Mouse (Mus musculus) CH12.LX (cell line): ENCODE measurements around the gene Trabd2b. TPM values are rescaled to one million over a fixed set of nuclear protein-coding genes. Genes with fewer than 3 reads are reported as not detected.

ENCODE experiments used
- DNase-seq: peaks from one replicate; pipeline ENCODE4 v3.0.0-alpha.2; 2013; ENCODE audit errors: extremely low read depth
- H3K27ac ChIP-seq: 2 replicates; pipeline ENCODE4 v1.5.1; 2012; ENCODE audit warnings: low read depth, mild to moderate bottlenecking, control low read depth, moderate library complexity; ENCODE audit not compliant: insufficient read depth
- H3K27me3 ChIP-seq: replicated peaks from 2 replicates; pipeline ENCODE3; 2012; ENCODE audit warnings: inconsistent platforms
- H3K36me3 ChIP-seq, 2 experiments: replicated peaks in 1 of 2; 2 replicates each; pipeline versions ENCODE3 to v1.6.1; 2012; ENCODE audit warnings: inconsistent platforms in 1 of 2, low read length in 1 of 2, mild to moderate bottlenecking in 1 of 2, mixed read lengths in 1 of 2, moderate library complexity in 1 of 2; ENCODE audit not compliant: control insufficient read depth in 1 of 2, insufficient read depth in 1 of 2
- H3K4me1 ChIP-seq, 2 experiments: 2 replicates each; pipeline ENCODE4 v1.6.1; 2012; ENCODE audit warnings: inconsistent platforms in 1 of 2, moderate library complexity in 1 of 2; ENCODE audit not compliant: insufficient read depth in 2 of 2, control insufficient read depth in 1 of 2
- H3K4me2 ChIP-seq: 2 replicates; pipeline ENCODE4 v1.6.1; 2012; ENCODE audit warnings: low read depth, mild to moderate bottlenecking, control low read depth; ENCODE audit not compliant: poor library complexity, insufficient read depth, severe bottlenecking
- H3K4me3 ChIP-seq, 3 experiments: fragments of 150-350 bp in 1 of 3; sonication (generic) in 1 of 3; replicated peaks in 1 of 3; 2 replicates each; pipeline versions ENCODE3 to v1.5.1; 2011 to 2012; ENCODE audit warnings: low read depth in 2 of 3, low read length in 2 of 3, mild to moderate bottlenecking in 2 of 3, moderate library complexity in 2 of 3, control low read depth in 1 of 3, improper control_type of control experiment in 1 of 3, inconsistent platforms in 1 of 3, mixed read lengths in 1 of 3; ENCODE audit not compliant: poor library complexity in 1 of 3
- H3K79me2 ChIP-seq: replicated peaks from 2 replicates; pipeline ENCODE4 v1.6.1; 2012; ENCODE audit warnings: mild to moderate bottlenecking, moderate library complexity; ENCODE audit not compliant: control insufficient read depth, poor library complexity, insufficient read depth, severe bottlenecking; ENCODE audit errors: extremely low read depth
- H3K9ac ChIP-seq: 2 replicates; pipeline ENCODE4 v1.6.1; 2012; ENCODE audit warnings: low read depth, mild to moderate bottlenecking, control low read depth, moderate library complexity; ENCODE audit not compliant: insufficient read depth
- H3K9me3 ChIP-seq: replicated peaks from 2 replicates; pipeline ENCODE3; 2012; ENCODE audit warnings: low read length, inconsistent platforms, mixed read lengths
- CTCF ChIP-seq, 2 experiments: IDR thresholded peaks in 1 of 2; conservative IDR thresholded peaks in 1 of 2; 2 replicates each; pipeline ENCODE4 v1.5.1; 2011 to 2012; ENCODE audit warnings: low read depth in 2 of 2, low read length in 2 of 2, improper control_type of control experiment in 1 of 2, inconsistent platforms in 1 of 2, mild to moderate bottlenecking in 1 of 2, moderate library complexity in 1 of 2
- ELF1 ChIP-seq: IDR thresholded peaks from 2 replicates; pipeline ENCODE4 v1.6.1; 2014; ENCODE audit warnings: low read depth, mild to moderate bottlenecking, inconsistent platforms, low read length, improper control_type of control experiment
- EP300 ChIP-seq: IDR thresholded peaks from 2 replicates; pipeline ENCODE4 v1.6.1; 2011; ENCODE audit warnings: low read length, improper control_type of control experiment
- GABPA ChIP-seq: IDR thresholded peaks from 2 replicates; pipeline ENCODE4 v1.6.1; 2012; ENCODE audit warnings: low read depth, low read length, improper control_type of control experiment, inconsistent platforms; ENCODE audit not compliant: insufficient replicate concordance
- IRF4 ChIP-seq: IDR thresholded peaks from 2 replicates; pipeline ENCODE4 v1.6.1; 2014; ENCODE audit warnings: low read depth, mild to moderate bottlenecking, inconsistent platforms, low read length, improper control_type of control experiment
- KAT2A ChIP-seq: IDR thresholded peaks from 2 replicates; pipeline ENCODE4 v1.6.1; 2012; ENCODE audit warnings: low read length, improper control_type of control experiment, inconsistent platforms; ENCODE audit not compliant: insufficient replicate concordance
- MAFK ChIP-seq: IDR thresholded peaks from 2 replicates; pipeline ENCODE4 v1.6.1; 2011; ENCODE audit warnings: low read length, improper control_type of control experiment; ENCODE audit not compliant: insufficient replicate concordance
- MAX ChIP-seq: IDR thresholded peaks from 2 replicates; pipeline ENCODE4 v1.6.1; 2011; ENCODE audit warnings: low read length, improper control_type of control experiment
- MAZ ChIP-seq: IDR thresholded peaks from 2 replicates; pipeline ENCODE4 v1.6.1; 2012; ENCODE audit warnings: low read depth, mild to moderate bottlenecking, inconsistent platforms, low read length, improper control_type of control experiment, moderate library complexity
- MYC ChIP-seq: IDR thresholded peaks from 2 replicates; pipeline ENCODE4 v1.6.1; 2011; ENCODE audit warnings: low read depth, mild to moderate bottlenecking, improper control_type of control experiment, low read length
- NRF1 ChIP-seq: IDR thresholded peaks from 2 replicates; pipeline ENCODE4 v1.6.1; 2014; ENCODE audit warnings: low read depth, mild to moderate bottlenecking, inconsistent platforms, low read length, improper control_type of control experiment, moderate library complexity
- PAX5 ChIP-seq: IDR thresholded peaks from 2 replicates; pipeline ENCODE4 v1.6.1; 2012; ENCODE audit warnings: low read length, inconsistent platforms, mixed read lengths
- POLR2A ChIP-seq: IDR thresholded peaks from 2 replicates; pipeline ENCODE4 v1.6.1; 2011; ENCODE audit warnings: low read depth, mild to moderate bottlenecking, improper control_type of control experiment, low read length
- RAD21 ChIP-seq: IDR thresholded peaks from 2 replicates; pipeline ENCODE4 v1.6.1; 2011; ENCODE audit warnings: low read depth, mild to moderate bottlenecking, low read length, improper control_type of control experiment, moderate library complexity
- SMC3 ChIP-seq: IDR thresholded peaks from 2 replicates; pipeline ENCODE4 v1.6.1; 2011; ENCODE audit warnings: low read depth, low read length, improper control_type of control experiment
- TCF12 ChIP-seq: IDR thresholded peaks from 2 replicates; pipeline ENCODE4 v1.6.1; 2014; ENCODE audit warnings: low read depth, mild to moderate bottlenecking, inconsistent platforms, low read length, improper control_type of control experiment
- UBTF ChIP-seq: IDR thresholded peaks from 2 replicates; pipeline ENCODE4 v1.6.1; 2012; ENCODE audit warnings: low read depth, mild to moderate bottlenecking, inconsistent platforms, low read length, improper control_type of control experiment, moderate library complexity
- USF2 ChIP-seq: conservative IDR thresholded peaks from 2 replicates; pipeline ENCODE4 v1.6.1; 2011; ENCODE audit warnings: low read depth, low read length, improper control_type of control experiment
- ZMIZ1 ChIP-seq: IDR thresholded peaks from 2 replicates; pipeline ENCODE4 v1.6.1; 2012; ENCODE audit warnings: low read depth, mild to moderate bottlenecking, inconsistent platforms, low read length, improper control_type of control experiment
- dilution Hi-C: fragments of 300-500 bp; cut with MboI; formaldehyde crosslinking; loops from 2 replicates; pipeline ENCODE4 v1.14.3; 2020; ENCODE audit warnings: low sequenced_read_pairs; ENCODE audit not compliant: extremely low pct_unique_long_range_greater_than_20kb, extremely low pct_ligation_motif_present
- in situ Hi-C: fragments of 300-500 bp; cut with MboI; formaldehyde crosslinking; loops from 3 replicates; pipeline ENCODE4 v1.14.3; 2019; ENCODE audit warnings: low sequenced_read_pairs, low pct_ligation_motif_present, low pct_unique_long_range_greater_than_20kb, mixed read lengths
- polyA plus RNA-seq: library from polyadenylated mRNA; unstranded; fragments of >175 nt; gene quantifications from 2 replicates; pipeline ENCODE4 v1.2.1, GENCODE M21; 2012; ENCODE audit warnings: low read depth; ENCODE audit not compliant: insufficient read length
- total RNA-seq, 2 experiments: library from RNA; depleted of rRNA; stranded (reverse); fragments of 300-350 nt in 1 of 2; fragments of >200 nt in 1 of 2; gene quantifications; 2 replicates each; pipeline ENCODE4 v1.2.3; 2012 to 2014

Trabd2b gene
- total and polyA plus RNA-seq, 3 experiments: not detected

DNA sequence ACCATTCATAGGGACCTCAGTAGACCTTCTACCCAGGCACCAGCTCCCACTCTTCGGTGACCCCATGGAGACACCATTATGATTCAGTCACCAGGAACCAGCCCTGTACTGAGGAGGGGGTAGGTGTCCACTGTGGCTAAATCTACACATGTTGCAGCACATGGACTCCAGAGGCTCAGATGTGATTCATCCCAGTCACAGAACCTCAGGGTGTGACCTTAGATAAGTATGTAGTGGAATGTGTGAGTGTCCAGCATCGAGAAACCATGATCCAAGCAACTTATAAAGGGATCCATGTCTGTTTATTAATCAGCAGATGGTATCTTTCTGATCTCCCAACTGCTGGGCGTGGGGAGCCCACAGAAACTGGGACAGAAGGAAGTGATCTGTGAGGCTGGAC, 18.2 kb upstream of the Trabd2b start:
- in situ Hi-C loops (no loop called here), dilution Hi-C loops (no loop called here)
- TF ChIP-seq MAX (no peak), SMC3 (no peak), POLR2A (no peak), EP300 (no peak), PAX5 (no peak), MAZ (no peak), CTCF (conservative IDR thresholded peaks at IDR 0.05 in 1 of 2, IDR thresholded peaks at IDR 0.05 in 1 of 2; ENCODE audit: low read depth in 2 of 2, low read length in 2 of 2) (no peak), RAD21 (no peak), IRF4 (no peak), KAT2A (no peak), NRF1 (no peak), MAFK (no peak), TCF12 (no peak), MYC (no peak), UBTF (no peak), USF2 (no peak)
- H3K9ac ChIP-seq: no peak overlapping the region
- no peaks in the 10 kb centered on the region for H3K9me3 ChIP-seq
- no peak overlapping the region for H3K4me2 ChIP-seq
- H3K27me3 ChIP-seq: peaks cover 26% of the 10 kb centered on the region
- H3K79me2 ChIP-seq: no peaks in the 10 kb centered on the region
- no peak for DNase-seq
- no peaks in the 10 kb centered on the region for H3K4me1 ChIP-seq
- H3K27ac ChIP-seq: no peak overlapping the region
- no peaks in the 10 kb centered on the region for H3K36me3 ChIP-seq
- H3K4me3 ChIP-seq: no peak overlapping the region

- Histone ChIP-seq H3K4me2 (no peak overlapping the region), H3K4me3 (no peak overlapping the region), H3K4me1 (no peaks in the 10 kb centered on the region), H3K79me2 (no peaks in the 10 kb centered on the region), H3K9ac (no peak overlapping the region), H3K36me3 (no peaks in the 10 kb centered on the region), H3K9me3 (no peaks in the 10 kb centered on the region), H3K27me3 (peaks cover 32% of the 10 kb centered on the region), H3K27ac (no peak overlapping the region)
- in situ Hi-C loops (no loop called here), dilution Hi-C loops (no loop called here)
- TF ChIP-seq ELF1 (no peak), PAX5 (no peak), GABPA (no peak), MAX (no peak), ZMIZ1 (no peak)
- no peak for DNase-seq
These were observed 16.9 kb upstream of the Trabd2b start for GRCm38 (mm10) chr4:114389653-114390052.
